Mouse (Mus musculus): Measurements from ENCODE around the gene Ppp1ca. TPM values are rescaled to one million over a fixed set of nuclear protein-coding genes. Genes with fewer than 3 reads are reported as not detected.

Ppp1ca gene
- polyA plus RNA-seq (2011; ENCODE audit: insufficient read depth, insufficient read length, low read depth, missing spikeins) = 295 and 298 TPM in 2 replicates

- peak within 1 kb of the TSS; percentile 97 for H3K9ac ChIP-seq (ENCODE audit: low read depth, poor library complexity, severe bottlenecking)
- no peak for TF ChIP-seq EP300 (IDR thresholded peaks at IDR 0.05; ENCODE audit: insufficient read depth, low read depth, low read length)
- peak; percentile 62 for TF ChIP-seq POLR2A (IDR thresholded peaks at IDR 0.05; ENCODE audit: insufficient read depth, low read length)
- TF ChIP-seq CTCF (IDR thresholded peaks at IDR 0.05; ENCODE audit: low read depth, low read length) = peak; percentile 47
- H3K27ac ChIP-seq (ENCODE audit: insufficient read depth, low read length) = peak within 1 kb of the TSS; percentile 88
- H3K4me1 ChIP-seq (ENCODE audit: control insufficient read depth, insufficient read depth, low read length) = no peaks in the 10 kb centered on the region
- peak within 1 kb of the TSS; percentile 90 for H3K4me3 ChIP-seq (ENCODE audit: low read depth, low read length)
- no peaks in the 10 kb centered on the region for H3K27me3 ChIP-seq (ENCODE audit: control insufficient read depth, insufficient read depth, low read length, poor library complexity, severe bottlenecking)
- H3K36me3 ChIP-seq (ENCODE audit: control insufficient read depth, insufficient read depth, low read length, poor library complexity, severe bottlenecking) = peaks cover 34% of the 10 kb centered on the region
- no peaks in the 10 kb centered on the region for H3K9me3 ChIP-seq (replicated peaks; ENCODE audit: control insufficient read depth, insufficient read depth, low read length, poor library complexity, severe bottlenecking)
These were observed at the start of gene Ppp1ca for GRCm38 (mm10) chr19:4191528-4192250. Gene Ppp1ca, plus strand, starts transcription at chr19:4192065.

DNA sequence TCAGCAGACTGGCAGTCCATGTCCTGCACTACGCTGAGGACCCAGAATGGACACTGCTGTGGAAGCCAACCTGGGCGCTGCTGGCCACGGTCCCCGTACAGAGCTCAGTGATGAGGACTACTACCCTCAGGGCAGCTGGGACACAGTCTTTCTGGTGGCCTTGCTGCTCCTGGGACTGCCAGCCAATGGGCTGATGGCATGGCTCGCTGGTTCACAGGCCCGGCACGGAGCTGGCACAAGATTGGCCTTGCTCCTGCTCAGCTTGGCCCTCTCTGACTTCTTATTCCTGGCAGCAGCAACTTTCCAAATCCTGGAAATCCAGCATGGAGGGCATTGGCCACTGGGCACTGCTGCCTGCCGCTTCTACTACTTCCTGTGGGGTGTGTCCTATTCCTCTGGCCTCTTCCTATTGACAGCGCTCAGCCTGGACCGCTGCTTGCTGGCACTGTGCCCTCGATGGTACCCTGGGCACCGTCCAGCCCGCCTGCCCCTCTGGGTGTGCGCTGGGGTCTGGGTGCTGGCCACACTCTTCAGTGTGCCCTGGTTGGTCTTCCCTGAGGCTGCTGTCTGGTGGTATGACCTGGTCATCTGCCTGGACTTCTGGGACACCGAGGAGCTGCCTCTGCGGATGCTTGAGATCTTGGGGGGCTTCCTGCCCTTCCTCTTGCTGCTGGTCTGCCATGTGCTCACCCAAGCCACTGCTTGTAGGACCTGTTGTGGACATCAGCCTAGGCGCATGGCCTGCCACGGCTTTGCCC is 49.3 kb upstream of the Ppp1ca start:
- Histone ChIP-seq H3K27me3 (ENCODE audit: control insufficient read depth, insufficient read depth, low read length, poor library complexity, severe bottlenecking) (no peaks in the 10 kb centered on the region), H3K36me3 (ENCODE audit: control insufficient read depth, insufficient read depth, low read length, poor library complexity, severe bottlenecking) (no peaks in the 10 kb centered on the region), H3K27ac (ENCODE audit: insufficient read depth, low read length) (no peak overlapping the region), H3K4me3 (ENCODE audit: low read depth, low read length) (no peak overlapping the region), H3K4me1 (ENCODE audit: control insufficient read depth, insufficient read depth, low read length) (no peaks in the 10 kb centered on the region), H3K9me3 (replicated peaks; ENCODE audit: control insufficient read depth, insufficient read depth, low read length, poor library complexity, severe bottlenecking) (no peaks in the 10 kb centered on the region), H3K9ac (ENCODE audit: low read depth, poor library complexity, severe bottlenecking) (no peak overlapping the region)
- TF ChIP-seq POLR2A (IDR thresholded peaks at IDR 0.05; ENCODE audit: insufficient read depth, low read length) (no peak), CTCF (IDR thresholded peaks at IDR 0.05; ENCODE audit: low read depth, low read length) (no peak), EP300 (IDR thresholded peaks at IDR 0.05; ENCODE audit: insufficient read depth, low read depth, low read length) (no peak)

- Histone ChIP-seq H3K27me3 (ENCODE audit: control insufficient read depth, insufficient read depth, low read length, poor library complexity, severe bottlenecking) (no peaks in the 10 kb centered on the region), H3K4me3 (ENCODE audit: low read depth, low read length) (no peak within 1 kb of the TSS), H3K27ac (ENCODE audit: insufficient read depth, low read length) (no peak within 1 kb of the TSS), H3K36me3 (ENCODE audit: control insufficient read depth, insufficient read depth, low read length, poor library complexity, severe bottlenecking) (no peaks in the 10 kb centered on the region), H3K4me1 (ENCODE audit: control insufficient read depth, insufficient read depth, low read length) (no peaks in the 10 kb centered on the region), H3K9ac (ENCODE audit: low read depth, poor library complexity, severe bottlenecking) (no peak within 1 kb of the TSS), H3K9me3 (replicated peaks; ENCODE audit: control insufficient read depth, insufficient read depth, low read length, poor library complexity, severe bottlenecking) (no peaks in the 10 kb centered on the region)
- no peak for TF ChIP-seq EP300 (IDR thresholded peaks at IDR 0.05; ENCODE audit: insufficient read depth, low read depth, low read length)
- TF ChIP-seq POLR2A (IDR thresholded peaks at IDR 0.05; ENCODE audit: insufficient read depth, low read length) = no peak
- no peak for TF ChIP-seq CTCF (IDR thresholded peaks at IDR 0.05; ENCODE audit: low read depth, low read length)
These were observed 48.1 kb upstream of the Ppp1ca start, which contains the start of gene Cabp4 for GRCm38 (mm10) chr19:4143759-4144268. Gene Cabp4, minus strand, starts transcription at chr19:4144033.

DNA sequence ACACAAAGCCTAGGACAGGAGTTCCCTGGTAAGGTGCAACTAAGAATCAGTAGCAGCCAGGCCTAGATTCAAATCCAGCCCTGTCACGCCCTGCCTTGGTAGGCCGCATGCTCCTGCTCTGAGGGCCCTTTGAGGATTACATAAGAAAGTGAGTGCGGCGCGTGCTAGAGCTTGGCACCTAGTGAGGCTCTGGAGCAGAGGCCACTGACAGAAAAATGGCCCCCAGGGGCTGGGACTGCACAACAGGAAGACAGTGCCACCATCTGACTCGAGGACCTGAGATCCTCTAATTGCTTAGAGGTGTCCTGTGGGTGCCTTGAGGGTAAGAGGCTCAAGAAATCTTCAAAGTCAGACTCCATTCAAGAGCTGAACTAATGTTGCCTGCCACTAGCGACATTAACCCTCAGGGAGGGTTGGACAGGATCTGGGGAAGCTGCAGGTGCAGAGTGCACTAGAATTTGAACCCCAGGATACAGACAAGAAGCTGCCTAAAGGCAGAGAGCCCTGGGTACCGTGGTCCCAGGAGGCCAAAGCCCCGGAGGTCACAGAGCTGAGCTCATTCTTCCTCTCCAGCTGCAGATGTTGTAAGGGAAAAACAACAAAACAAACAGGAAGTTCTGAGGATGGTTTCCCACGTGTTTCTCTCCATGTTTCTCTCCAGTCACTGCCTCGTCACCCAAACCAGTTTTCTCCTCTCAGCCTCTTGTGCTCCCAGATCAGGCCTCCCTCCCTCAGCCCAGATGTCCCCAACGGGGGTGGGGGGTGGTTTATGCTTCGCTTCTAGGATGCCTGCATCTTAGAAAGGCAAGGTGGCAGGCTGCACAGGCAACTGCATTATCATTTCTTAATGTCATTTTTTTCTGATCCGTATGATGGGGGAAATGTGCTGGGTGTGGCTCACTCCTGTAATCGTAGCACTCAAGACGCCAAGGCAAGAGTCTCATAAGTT is 47.0 kb upstream of the Ppp1ca start:
- no peaks in the 10 kb centered on the region for H3K9me3 ChIP-seq (replicated peaks; ENCODE audit: control insufficient read depth, insufficient read depth, low read length, poor library complexity, severe bottlenecking)
- no peak overlapping the region for H3K27ac ChIP-seq (ENCODE audit: insufficient read depth, low read length)
- H3K27me3 ChIP-seq (ENCODE audit: control insufficient read depth, insufficient read depth, low read length, poor library complexity, severe bottlenecking) = no peaks in the 10 kb centered on the region
- H3K9ac ChIP-seq (ENCODE audit: low read depth, poor library complexity, severe bottlenecking) = no peak overlapping the region
- H3K36me3 ChIP-seq (ENCODE audit: control insufficient read depth, insufficient read depth, low read length, poor library complexity, severe bottlenecking) = no peaks in the 10 kb centered on the region
- no peak overlapping the region for H3K4me3 ChIP-seq (ENCODE audit: low read depth, low read length)
- peaks cover 2% of the 10 kb centered on the region for H3K4me1 ChIP-seq (ENCODE audit: control insufficient read depth, insufficient read depth, low read length)
- TF ChIP-seq CTCF (IDR thresholded peaks at IDR 0.05; ENCODE audit: low read depth, low read length) (no peak), EP300 (IDR thresholded peaks at IDR 0.05; ENCODE audit: insufficient read depth, low read depth, low read length) (no peak), POLR2A (IDR thresholded peaks at IDR 0.05; ENCODE audit: insufficient read depth, low read length) (no peak)

DNA sequence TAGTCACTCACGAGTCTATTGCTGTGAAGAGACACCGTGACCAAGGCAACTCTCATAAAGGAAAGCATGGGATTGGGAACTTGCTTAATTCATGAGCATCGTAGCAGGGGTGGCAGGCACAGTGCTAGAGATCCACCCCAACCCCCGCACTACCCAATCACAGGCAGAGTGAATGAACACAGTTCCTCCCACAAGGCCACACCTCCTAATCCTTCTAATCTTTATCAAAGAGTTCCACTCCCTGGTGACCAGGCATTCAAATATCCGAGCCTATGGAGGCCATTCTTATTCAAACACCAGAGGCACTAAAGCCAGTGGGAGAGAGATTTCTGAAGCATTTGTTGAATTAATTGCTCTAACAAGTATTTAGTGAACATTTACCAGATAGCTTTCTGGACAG is 45.9 kb upstream of the Ppp1ca start:
- Histone ChIP-seq H3K4me3 (ENCODE audit: low read depth, low read length) (no peak overlapping the region), H3K9me3 (replicated peaks; ENCODE audit: control insufficient read depth, insufficient read depth, low read length, poor library complexity, severe bottlenecking) (no peaks in the 10 kb centered on the region), H3K4me1 (ENCODE audit: control insufficient read depth, insufficient read depth, low read length) (peaks cover 2% of the 10 kb centered on the region), H3K27me3 (ENCODE audit: control insufficient read depth, insufficient read depth, low read length, poor library complexity, severe bottlenecking) (no peaks in the 10 kb centered on the region), H3K27ac (ENCODE audit: insufficient read depth, low read length) (no peak overlapping the region), H3K9ac (ENCODE audit: low read depth, poor library complexity, severe bottlenecking) (no peak overlapping the region), H3K36me3 (ENCODE audit: control insufficient read depth, insufficient read depth, low read length, poor library complexity, severe bottlenecking) (0 out of 2 replicates have a peak, but pooled peaks cover 2% of the 10 kb centered on the region)
- no peak for TF ChIP-seq POLR2A (IDR thresholded peaks at IDR 0.05; ENCODE audit: insufficient read depth, low read length)
- TF ChIP-seq CTCF (IDR thresholded peaks at IDR 0.05; ENCODE audit: low read depth, low read length) = no peak
- TF ChIP-seq EP300 (IDR thresholded peaks at IDR 0.05; ENCODE audit: insufficient read depth, low read depth, low read length) = no peak
